Mouse (Mus musculus) embryonic facial prominence, embryonic 11.5 days (tissue): ENCODE measurements around the gene Zfand2a. TPM values are rescaled to one million over a fixed set of nuclear protein-coding genes. Genes with fewer than 3 reads are reported as not detected.

ENCODE experiments used
- ATAC-seq: fragments of 200-750 bp; cut with Nextera tagmentation; replicated peaks from 2 replicates; pipeline ENCODE4 v1.8.0; 2017; ENCODE audit warnings: low read depth; ENCODE audit not compliant: insufficient number of reproducible peaks, low FRiP score, low TSS enrichment
- DNase-seq: peaks from one replicate; pipeline ENCODE4 v3.0.0-alpha.2; 2015; ENCODE audit warnings: low spot score
- H3K27ac ChIP-seq: fragments of 300-500 bp; sonication (generic); replicated peaks from 2 replicates; pipeline ENCODE4 v1.5.1; 2014; ENCODE audit warnings: mild to moderate bottlenecking, low read depth, low read length, control low read depth
- H3K27me3 ChIP-seq: fragments of 300-500 bp; sonication (generic); 2 replicates; pipeline ENCODE4 v1.6.1; 2014; ENCODE audit warnings: mild to moderate bottlenecking, low read length, moderate library complexity, mixed read lengths; ENCODE audit not compliant: control insufficient read depth, insufficient read depth
- H3K36me3 ChIP-seq: fragments of 300-500 bp; sonication (generic); replicated peaks from 2 replicates; pipeline ENCODE4 v1.6.1; 2014; ENCODE audit warnings: low read depth, mild to moderate bottlenecking, low read length, moderate library complexity, mixed read lengths; ENCODE audit not compliant: control insufficient read depth, insufficient read depth
- H3K4me1 ChIP-seq: fragments of 300-500 bp; sonication (generic); 2 replicates; pipeline ENCODE4 v1.6.1; 2014; ENCODE audit warnings: low read length, mixed read lengths; ENCODE audit not compliant: control insufficient read depth, insufficient read depth
- H3K4me2 ChIP-seq: fragments of 300-500 bp; sonication (generic); 2 replicates; pipeline ENCODE4 v1.6.1; 2014; ENCODE audit warnings: low read depth, mild to moderate bottlenecking, control low read depth, low read length, moderate library complexity
- H3K4me3 ChIP-seq: fragments of 300-500 bp; sonication (generic); 2 replicates; pipeline ENCODE4 v1.5.1; 2014; ENCODE audit warnings: low read depth, low read length, control low read depth
- H3K9ac ChIP-seq: fragments of 300-500 bp; sonication (generic); replicated peaks from 2 replicates; pipeline ENCODE4 v1.6.1; 2014; ENCODE audit warnings: mild to moderate bottlenecking, control low read depth, low read length
- H3K9me3 ChIP-seq: fragments of 300-500 bp; sonication (generic); replicated peaks from 2 replicates; pipeline ENCODE4 v1.6.1; 2016; ENCODE audit warnings: mild to moderate bottlenecking, low read length, inconsistent platforms, mixed read lengths; ENCODE audit not compliant: control insufficient read depth
- WGBS: fragments of 180-500 bp; shearing (Covaris S2); extraction: QIAGEN DNeasy Blood & Tissue Kit; methylation state at CpG from one replicate; pipeline ENCODE4 v1.1.7; 2014; 5-methylcytosine and 5-hydroxymethylcytosine counted together
- polyA plus RNA-seq: library from polyadenylated mRNA; unstranded; fragments of >200 nt; fragmentation: Nextera tagmentation; extraction: Ambion mirVana; gene quantifications from 2 replicates; pipeline ENCODE4 v1.2.1, GENCODE M21; 2014

The Zfand2a gene
- polyA plus RNA-seq, 1 experiment from 2014 or later, result 5.4 TPM

DNA sequence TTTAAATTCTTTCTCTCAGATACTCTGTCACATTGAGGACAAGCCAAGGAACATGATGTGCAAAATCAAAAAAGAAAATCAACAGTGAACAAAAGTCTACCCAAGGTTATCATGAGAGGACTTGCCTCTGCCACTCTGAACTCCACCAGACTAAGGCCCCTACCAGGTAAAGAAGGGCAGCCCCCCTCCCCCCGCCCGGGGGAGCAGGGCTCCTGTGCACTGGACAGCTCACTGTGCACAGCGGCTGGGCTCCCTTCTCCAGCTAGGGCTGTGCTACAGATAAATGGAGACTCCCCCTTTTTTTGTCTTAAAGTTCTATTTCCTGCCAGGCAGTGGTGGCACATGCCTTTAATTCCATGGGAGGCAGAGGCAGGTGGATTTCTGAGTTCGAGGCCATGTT is 46.6 kb downstream of the Zfand2a start:
- no peak overlapping the region for H3K4me3 ChIP-seq
- ATAC-seq (no peak), DNase-seq (no peak)
- WGBS, result 95% methylated on average over 4 of the region's 4 CpGs
- H3K4me1 ChIP-seq, result no peaks in the 10 kb centered on the region
- no peak overlapping the region for H3K4me2 ChIP-seq
- H3K27ac ChIP-seq, result no peak overlapping the region
- H3K36me3 ChIP-seq, result no peaks in the 10 kb centered on the region
- no peaks in the 10 kb centered on the region for H3K27me3 ChIP-seq
- no peak overlapping the region for H3K9ac ChIP-seq
- no peaks in the 10 kb centered on the region for H3K9me3 ChIP-seq

- Histone ChIP-seq H3K36me3 (no peaks in the 10 kb centered on the region), H3K4me2 (no peak overlapping the region), H3K27me3 (no peaks in the 10 kb centered on the region), H3K9me3 (no peaks in the 10 kb centered on the region), H3K4me3 (no peak overlapping the region), H3K4me1 (no peaks in the 10 kb centered on the region), H3K27ac (no peak overlapping the region), H3K9ac (no peak overlapping the region)
- DNase-seq (peak; percentile 20), ATAC-seq (no peak)
- WGBS, result 61% methylated on average over 8 of the region's 8 CpGs
Observed at GRCm38 (mm10) chr5:139434940-139435339, 49.4 kb downstream of the Zfand2a start.

- no peak overlapping the region for H3K4me3 ChIP-seq
- WGBS, result 83% methylated on average over 9 of the region's 9 CpGs
- H3K27ac ChIP-seq, result no peak overlapping the region
- no peak for DNase-seq
- H3K27me3 ChIP-seq, result no peaks in the 10 kb centered on the region
- H3K9me3 ChIP-seq, result no peaks in the 10 kb centered on the region
- H3K9ac ChIP-seq, result no peak overlapping the region
- ATAC-seq, result no peak
- no peak overlapping the region for H3K4me2 ChIP-seq
- H3K4me1 ChIP-seq, result no peaks in the 10 kb centered on the region
- no peaks in the 10 kb centered on the region for H3K36me3 ChIP-seq
Observed at GRCm38 (mm10) chr5:139433842-139434568, 50.3 kb downstream of the Zfand2a start.

GRCm38 (mm10) chr5:139432747-139433508 is 51.4 kb downstream of the Zfand2a start:
- 56% methylated on average over 7 of the region's 7 CpGs for WGBS
- Histone ChIP-seq H3K4me2 (no peak overlapping the region), H3K9ac (no peak overlapping the region), H3K36me3 (no peaks in the 10 kb centered on the region), H3K4me3 (no peak overlapping the region), H3K9me3 (no peaks in the 10 kb centered on the region), H3K27me3 (no peaks in the 10 kb centered on the region), H3K4me1 (no peaks in the 10 kb centered on the region), H3K27ac (no peak overlapping the region)
- DNase-seq (no peak), ATAC-seq (no peak)

- no peaks in the 10 kb centered on the region for H3K36me3 ChIP-seq
- WGBS, result 55% methylated on average over 6 of the region's 6 CpGs
- H3K4me2 ChIP-seq, result no peak overlapping the region
- no peak for DNase-seq
- ATAC-seq, result no peak
- no peaks in the 10 kb centered on the region for H3K4me1 ChIP-seq
- H3K27ac ChIP-seq, result no peak overlapping the region
- no peaks in the 10 kb centered on the region for H3K9me3 ChIP-seq
- H3K4me3 ChIP-seq, result no peak overlapping the region
- no peaks in the 10 kb centered on the region for H3K27me3 ChIP-seq
- H3K9ac ChIP-seq, result no peak overlapping the region
Observed at GRCm38 (mm10) chr5:139432333-139432732, 52.0 kb downstream of the Zfand2a start.

- Histone ChIP-seq H3K9me3 (no peaks in the 10 kb centered on the region), H3K4me1 (no peaks in the 10 kb centered on the region), H3K9ac (no peak overlapping the region), H3K27me3 (no peaks in the 10 kb centered on the region), H3K4me3 (no peak overlapping the region), H3K27ac (no peak overlapping the region), H3K4me2 (no peak overlapping the region), H3K36me3 (no peaks in the 10 kb centered on the region)
- WGBS, result 57% methylated on average over 12 of the region's 12 CpGs
- peak; percentile 14 for DNase-seq
- ATAC-seq, result no peak
Observed at GRCm38 (mm10) chr5:139429818-139430341, 54.5 kb downstream of the Zfand2a start.

DNA sequence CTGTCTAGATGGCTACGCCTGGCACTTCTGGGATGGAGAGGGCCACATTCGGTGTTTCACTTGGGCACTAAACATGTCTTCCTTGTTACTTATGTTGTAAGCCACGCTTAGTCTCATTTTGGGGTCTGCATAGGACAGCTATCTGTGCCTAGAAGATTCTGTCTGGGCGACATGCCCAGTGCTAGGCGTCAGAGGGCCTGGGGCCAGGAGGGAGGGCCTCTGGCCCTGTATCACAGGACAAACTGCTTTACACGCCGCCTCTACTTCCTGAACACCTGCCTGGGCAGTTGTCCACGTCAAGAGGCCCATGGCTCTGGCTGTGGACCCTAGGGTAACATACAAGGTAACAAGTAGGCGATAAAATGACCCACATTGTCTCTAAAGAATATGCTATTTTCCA is 56.4 kb downstream of the Zfand2a start:
- Histone ChIP-seq H3K9me3 (no peaks in the 10 kb centered on the region), H3K36me3 (no peaks in the 10 kb centered on the region), H3K4me3 (no peak overlapping the region), H3K4me2 (no peak overlapping the region), H3K9ac (no peak overlapping the region), H3K27me3 (no peaks in the 10 kb centered on the region), H3K4me1 (no peaks in the 10 kb centered on the region; the same call in 1 of the 2 replicates), H3K27ac (no peak overlapping the region)
- no peak for DNase-seq
- 84% methylated on average over 9 of the region's 9 CpGs for WGBS
- ATAC-seq, result no peak

- Histone ChIP-seq H3K27ac (no peak overlapping the region), H3K9ac (no peak overlapping the region), H3K4me2 (no peak overlapping the region), H3K4me1 (no peaks in the 10 kb centered on the region; the same call in 1 of the 2 replicates), H3K27me3 (no peaks in the 10 kb centered on the region), H3K9me3 (no peaks in the 10 kb centered on the region), H3K36me3 (no peaks in the 10 kb centered on the region), H3K4me3 (no peak overlapping the region)
- DNase-seq (no peak), ATAC-seq (no peak)
- 88% methylated on average over 9 of the region's 9 CpGs for WGBS
Observed at GRCm38 (mm10) chr5:139427001-139427400, 57.3 kb downstream of the Zfand2a start.
